Mouse (Mus musculus) bone marrow, adult 2 months (tissue): ENCODE results near the gene Tdrd9. TPM values are rescaled to one million over a fixed set of nuclear protein-coding genes. Genes with fewer than 3 reads are reported as not detected.
A peak's percentile ranks its signal among the peaks of the same experiment; 100 is the strongest.

Experiments used
- H3K27ac ChIP-seq: fragments of 200-500 bp; 2 replicates; pipeline ENCODE4 v1.5.1; 2012; ENCODE audit warnings: low read depth, mild to moderate bottlenecking, control low read depth, inconsistent platforms, low read length; ENCODE audit not compliant: control insufficient read depth, poor library complexity, insufficient read depth
- H3K4me1 ChIP-seq: fragments of 200-500 bp; 2 replicates; pipeline ENCODE4 v1.6.1; 2011; ENCODE audit warnings: low read length; ENCODE audit not compliant: control insufficient read depth, insufficient read depth
- H3K4me3 ChIP-seq: fragments of 200-500 bp; replicated peaks from 2 replicates; pipeline ENCODE3; 2011; ENCODE audit warnings: mild to moderate bottlenecking, low read depth, low read length, control low read depth; ENCODE audit not compliant: control insufficient read depth
- CTCF ChIP-seq: fragments of 200-500 bp; IDR thresholded peaks from 2 replicates; pipeline ENCODE4 v1.5.1; 2011; ENCODE audit warnings: low read length, control low read depth; ENCODE audit not compliant: control insufficient read depth, insufficient read depth
- POLR2A ChIP-seq: fragments of 200-500 bp; IDR thresholded peaks from 2 replicates; pipeline ENCODE4 v1.6.1; 2011; ENCODE audit warnings: low read depth, mild to moderate bottlenecking, control low read depth, low read length, borderline replicate concordance; ENCODE audit not compliant: control insufficient read depth
- WGBS: fragments of 180-500 bp; shearing (Covaris S2); methylation state at CpG from one replicate; pipeline ENCODE4 v1.1.7; 2018; 5-methylcytosine and 5-hydroxymethylcytosine counted together
- polyA plus RNA-seq: library from polyadenylated mRNA; stranded (reverse); fragments of >200 nt; gene quantifications from 2 replicates; pipeline ENCODE4 v1.2.4, GENCODE M21; 2011; ENCODE audit warnings: low replicate concordance; ENCODE audit not compliant: missing spikeins, insufficient read depth, insufficient read length

Gene Tdrd9
- polyA plus RNA-seq, 1 experiment = not detected

GRCm38 (mm10) chr12:111951701-111952100 is 19.7 kb upstream of the Tdrd9 start:
- H3K4me3 ChIP-seq = no peak overlapping the region
- no peak for TF ChIP-seq CTCF
- TF ChIP-seq POLR2A = no peak
- no peak overlapping the region for H3K27ac ChIP-seq
- no peaks in the 10 kb centered on the region for H3K4me1 ChIP-seq
- WGBS = 71% methylated on average over 5 of the region's 5 CpGs

- H3K4me1 ChIP-seq = no peaks in the 10 kb centered on the region; the same call in 1 of the 2 replicates
- H3K27ac ChIP-seq = no peak overlapping the region
- TF ChIP-seq POLR2A (no peak), CTCF (no peak)
- 81% methylated on average over 5 of the region's 5 CpGs for WGBS
- H3K4me3 ChIP-seq = no peak overlapping the region
These were observed 15.2 kb upstream of the Tdrd9 start for GRCm38 (mm10) chr12:111956173-111956572.

DNA sequence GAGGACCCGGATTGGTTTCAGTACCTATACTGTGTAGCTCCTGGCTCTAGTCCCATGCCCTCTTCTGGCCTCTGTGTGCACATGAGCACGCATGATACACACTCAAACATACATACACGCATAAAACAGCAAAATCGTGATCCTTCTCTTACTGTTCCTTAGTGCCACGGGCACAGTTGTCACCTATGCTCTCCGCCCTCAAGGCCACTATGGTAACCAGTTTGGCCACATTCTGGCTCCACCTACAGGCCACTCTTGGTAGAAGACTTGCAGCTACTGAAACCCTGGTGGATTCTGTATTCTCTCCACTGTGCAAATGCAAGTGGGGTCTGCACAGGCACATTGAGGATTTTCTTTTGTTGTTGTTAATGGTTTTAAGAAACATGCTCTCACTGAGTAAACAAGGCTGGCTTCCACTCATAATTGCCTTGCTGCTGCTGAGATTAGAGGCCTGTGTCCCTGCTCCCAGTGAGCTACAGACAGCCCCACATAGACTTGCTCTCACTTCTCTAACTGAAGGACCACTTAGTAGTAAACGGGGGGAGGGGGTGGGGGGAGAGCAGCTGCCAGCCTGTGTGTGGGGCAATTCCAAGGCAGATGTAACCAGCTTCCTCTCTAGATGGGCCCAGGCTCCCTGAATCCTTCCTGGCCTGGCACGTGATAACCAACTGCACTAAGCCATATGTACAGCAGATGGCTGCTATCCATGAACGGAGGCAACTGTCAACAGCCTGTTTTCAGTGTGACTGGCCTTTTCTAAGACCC is 13.1 kb upstream of the Tdrd9 start:
- Histone ChIP-seq H3K4me3 (no peak overlapping the region), H3K4me1 (no peaks in the 10 kb centered on the region; the same call in 1 of the 2 replicates), H3K27ac (no peak overlapping the region)
- peak; percentile 74 for TF ChIP-seq CTCF
- no peak for TF ChIP-seq POLR2A
- 34% methylated on average over 9 of the region's 9 CpGs for whole genome bisulfite sequencing

DNA sequence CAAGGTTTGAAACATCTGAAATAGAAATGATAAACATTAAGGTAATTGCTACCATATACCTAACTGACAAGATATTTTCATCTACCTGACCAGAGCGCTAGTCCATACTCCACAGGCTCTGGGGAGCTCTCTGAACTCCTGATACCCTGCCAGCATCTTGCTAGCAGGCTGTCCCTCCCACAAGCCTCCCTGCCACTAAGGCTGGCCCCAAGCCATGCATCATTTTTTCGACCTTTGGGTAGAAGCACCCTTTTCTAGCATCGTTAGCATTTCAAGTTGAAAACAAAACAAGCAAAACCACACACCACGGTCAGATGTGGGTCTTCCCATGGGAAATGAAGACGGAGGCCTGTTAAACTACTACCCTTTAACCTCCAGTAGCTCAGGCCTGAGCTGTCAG is 8.0 kb upstream of the Tdrd9 start:
- WGBS = 75% methylated on average over 5 of the region's 5 CpGs
- Histone ChIP-seq H3K4me1 (no peaks in the 10 kb centered on the region; the same call in 1 of the 2 replicates), H3K4me3 (no peak overlapping the region), H3K27ac (no peak overlapping the region)
- TF ChIP-seq POLR2A = no peak
- no peak for TF ChIP-seq CTCF

DNA sequence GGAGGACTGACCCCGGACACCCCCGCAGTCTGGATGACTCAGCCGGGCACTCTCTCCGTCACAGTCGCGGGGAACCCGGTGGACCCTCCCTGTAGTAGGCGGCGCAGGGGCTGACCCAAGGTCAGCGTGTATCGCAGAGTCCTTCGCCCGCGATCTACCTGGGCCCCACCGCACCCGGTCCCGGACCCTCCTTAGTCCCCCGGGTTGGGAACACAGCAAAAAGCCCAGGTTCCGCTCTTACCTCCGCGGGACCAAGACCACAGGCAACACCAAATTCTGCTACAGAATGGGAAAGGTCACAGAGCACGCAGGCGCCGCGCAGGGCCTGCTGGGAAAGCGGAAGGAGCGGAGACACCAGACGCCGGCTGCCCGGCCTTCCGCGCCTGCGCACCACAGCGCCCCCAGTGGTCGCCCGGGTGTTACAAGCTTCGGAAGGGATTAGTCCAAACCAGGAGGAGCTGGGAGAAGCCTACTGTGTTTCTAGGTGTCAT is 4.6 kb upstream of the Tdrd9 start, which contains the start of gene Atp5mpl:
Atp5mpl (minus strand) TSS at position 295 of the 491 bp plus-strand sequence.
- under 1% methylated on average over 37 of the region's 37 CpGs for WGBS
- Histone ChIP-seq H3K4me1 (no peaks in the 10 kb centered on the region; the same call in 1 of the 2 replicates), H3K27ac (peak within 1 kb of the TSS; percentile 61; the same call in 1 of the 2 replicates), H3K4me3 (peak within 1 kb of the TSS; percentile 96)
- TF ChIP-seq POLR2A = peak; percentile 70; the same call in 1 of the 2 replicates
- peak; percentile 87 for TF ChIP-seq CTCF

GRCm38 (mm10) chr12:111970085-111970484 is 1.3 kb upstream of the Tdrd9 start:
- TF ChIP-seq POLR2A (no peak), CTCF (no peak)
- H3K4me1 ChIP-seq = no peaks in the 10 kb centered on the region; the same call in 1 of the 2 replicates
- no peak overlapping the region for H3K4me3 ChIP-seq
- no peak overlapping the region for H3K27ac ChIP-seq
- 58% methylated on average over 4 of the region's 4 CpGs for WGBS

DNA sequence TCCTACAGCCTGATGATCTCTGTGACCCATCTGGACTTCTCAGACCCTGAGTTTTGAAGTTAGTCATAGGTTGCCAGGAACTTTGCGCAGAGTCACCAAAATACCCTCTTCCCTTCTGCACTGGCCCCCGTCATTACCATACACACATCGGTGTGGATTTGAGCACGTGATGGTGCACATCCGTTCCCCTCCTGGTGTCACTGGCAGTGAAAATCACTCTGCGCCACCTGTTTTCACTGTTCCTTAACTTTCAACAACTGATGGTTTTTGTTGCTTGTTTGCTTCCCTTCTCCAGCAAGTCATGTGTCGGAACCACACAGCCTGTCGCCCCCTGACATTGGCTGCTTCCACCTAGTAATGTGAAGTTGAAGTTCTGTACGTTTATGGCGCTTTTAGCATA is 1.1 kb downstream of the Tdrd9 start:
- TF ChIP-seq CTCF (no peak), POLR2A (no peak)
- Histone ChIP-seq H3K4me1 (no peaks in the 10 kb centered on the region), H3K27ac (no peak overlapping the region), H3K4me3 (no peak overlapping the region)
- WGBS = 86% methylated on average over 10 of the region's 10 CpGs

DNA sequence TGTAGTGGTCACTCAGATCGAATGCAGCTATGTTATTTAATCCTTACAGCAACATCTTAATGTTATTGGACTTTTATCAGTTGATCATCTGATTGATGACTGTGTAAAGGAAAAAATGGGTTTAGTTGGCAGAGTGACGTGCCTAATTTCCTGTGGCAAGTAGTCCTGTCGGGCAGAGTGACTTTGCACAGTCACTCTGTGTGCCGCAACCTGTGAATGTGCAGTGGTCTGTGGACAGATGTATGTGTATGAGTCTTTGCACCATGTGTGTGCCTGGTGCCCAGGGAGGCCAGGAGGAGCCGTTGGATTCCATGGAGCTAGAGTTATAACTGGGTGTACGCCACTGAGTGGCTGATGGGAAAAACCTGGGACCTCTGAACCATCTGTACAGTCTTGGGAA is 3.2 kb downstream of the Tdrd9 start:
- WGBS = 36% methylated on average over 6 of the region's 6 CpGs
- TF ChIP-seq CTCF = no peak
- TF ChIP-seq POLR2A = no peak
- H3K4me3 ChIP-seq = no peak overlapping the region
- no peak overlapping the region for H3K27ac ChIP-seq
- H3K4me1 ChIP-seq = no peaks in the 10 kb centered on the region; the same call in 1 of the 2 replicates

- 60% methylated on average over 6 of the region's 6 CpGs for WGBS
- no peak for TF ChIP-seq CTCF
- TF ChIP-seq POLR2A = no peak
- H3K4me3 ChIP-seq = no peak overlapping the region
- H3K27ac ChIP-seq = no peak overlapping the region
- H3K4me1 ChIP-seq = no peaks in the 10 kb centered on the region; the same call in 1 of the 2 replicates
These were observed 5.8 kb downstream of the Tdrd9 start for GRCm38 (mm10) chr12:111977138-111977537.
